Mouse (Mus musculus) lung, embryonic 15.5 days (tissue): ENCODE data around the gene Ranbp3l. TPM values are rescaled to one million over a fixed set of nuclear protein-coding genes. Genes with fewer than 3 reads are reported as not detected.

Source experiments
- ATAC-seq: fragments of 200-750 bp; cut with Nextera tagmentation; 2 replicates; pipeline ENCODE4 v1.8.0; 2017; ENCODE audit warnings: moderate number of reproducible peaks, borderline replicate concordance; ENCODE audit not compliant: low FRiP score, low TSS enrichment; ENCODE audit errors: extremely low read depth
- H3K27ac ChIP-seq: fragments of 300-500 bp; sonication (generic); 2 replicates; pipeline ENCODE4 v1.5.1; 2015; ENCODE audit warnings: moderate library complexity, mild to moderate bottlenecking, inconsistent platforms
- H3K27me3 ChIP-seq: fragments of 300-500 bp; sonication (generic); 2 replicates; pipeline ENCODE4 v1.6.1; 2015; ENCODE audit warnings: inconsistent platforms
- H3K36me3 ChIP-seq: fragments of 300-500 bp; sonication (generic); 2 replicates; pipeline ENCODE4 v1.6.1; 2015; ENCODE audit warnings: inconsistent platforms
- H3K4me1 ChIP-seq: fragments of 300-500 bp; sonication (generic); 2 replicates; pipeline ENCODE4 v1.6.1; 2015; ENCODE audit warnings: inconsistent platforms
- H3K4me2 ChIP-seq: fragments of 300-500 bp; sonication (generic); 2 replicates; pipeline ENCODE4 v1.6.1; 2015; ENCODE audit warnings: inconsistent platforms, mild to moderate bottlenecking, moderate library complexity
- H3K4me3 ChIP-seq: fragments of 300-500 bp; sonication (generic); 2 replicates; pipeline ENCODE4 v1.5.1; 2015; ENCODE audit warnings: mild to moderate bottlenecking, inconsistent platforms
- H3K9ac ChIP-seq: fragments of 300-500 bp; sonication (generic); 2 replicates; pipeline ENCODE4 v1.6.1; 2015; ENCODE audit warnings: inconsistent platforms
- H3K9me3 ChIP-seq: fragments of 300-500 bp; sonication (generic); 2 replicates; pipeline ENCODE4 v1.6.1; 2016; ENCODE audit warnings: inconsistent platforms
- WGBS: fragments of 180-500 bp; shearing (Covaris S2); methylation state at CpG from one replicate; pipeline ENCODE4 v1.1.7; 2015; 5-methylcytosine and 5-hydroxymethylcytosine counted together
- polyA plus RNA-seq: library from polyadenylated mRNA; unstranded; fragments of >200 nt; fragmentation: Nextera tagmentation; extraction: Ambion mirVana; gene quantifications from 2 replicates; pipeline ENCODE4 v1.2.1, GENCODE M21; 2015

The Ranbp3l gene
- 0.49 and 0.58 TPM in 2 replicates for polyA plus RNA-seq

DNA sequence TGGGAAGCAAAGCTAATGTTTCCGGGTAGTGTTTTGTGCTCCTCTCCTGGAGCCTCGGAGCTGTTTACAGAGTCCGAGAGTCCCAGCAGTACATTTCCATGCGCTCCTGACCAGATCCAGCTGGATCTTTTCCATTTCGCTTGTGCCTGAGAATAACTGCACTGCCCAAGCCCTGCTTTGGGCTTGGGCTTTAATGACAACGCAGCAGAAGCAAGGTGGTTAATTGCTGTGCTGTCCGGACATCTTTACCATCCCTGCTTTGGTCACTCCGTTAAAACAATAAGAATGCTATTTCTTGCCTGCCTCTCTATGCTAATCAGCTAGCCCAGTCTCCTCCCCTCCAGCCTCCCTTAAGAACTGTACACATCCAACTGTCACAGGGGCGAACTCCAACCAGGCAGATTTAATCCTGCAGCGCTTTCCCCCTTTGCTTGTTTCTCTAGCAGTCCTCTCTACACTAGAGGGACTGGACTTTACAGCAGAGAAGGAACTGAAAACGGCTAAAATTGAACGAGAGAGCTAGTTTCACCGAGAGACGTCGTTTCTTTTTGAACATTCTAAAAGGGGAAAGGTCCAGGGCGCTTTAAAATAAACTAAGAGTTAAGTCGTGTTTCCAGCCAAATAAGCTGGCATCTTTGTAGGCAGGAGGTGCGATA is at the start of gene Ranbp3l:
Ranbp3l (plus strand) TSS at position 377 of the 656 bp plus-strand sequence.
- peak within 1 kb of the TSS; percentile 26 for H3K4me3 ChIP-seq
- H3K4me2 ChIP-seq = peak within 1 kb of the TSS; percentile 62
- H3K36me3 ChIP-seq = no peaks in the 10 kb centered on the region
- H3K4me1 ChIP-seq = peaks cover 15% of the 10 kb centered on the region
- peak; percentile 78 for ATAC-seq
- no peaks in the 10 kb centered on the region for H3K27me3 ChIP-seq
- H3K9ac ChIP-seq = no peak within 1 kb of the TSS
- H3K9me3 ChIP-seq = no peaks in the 10 kb centered on the region
- 21% methylated on average over 18 of the region's 18 CpGs for WGBS
- H3K27ac ChIP-seq = peak within 1 kb of the TSS; percentile 71

DNA sequence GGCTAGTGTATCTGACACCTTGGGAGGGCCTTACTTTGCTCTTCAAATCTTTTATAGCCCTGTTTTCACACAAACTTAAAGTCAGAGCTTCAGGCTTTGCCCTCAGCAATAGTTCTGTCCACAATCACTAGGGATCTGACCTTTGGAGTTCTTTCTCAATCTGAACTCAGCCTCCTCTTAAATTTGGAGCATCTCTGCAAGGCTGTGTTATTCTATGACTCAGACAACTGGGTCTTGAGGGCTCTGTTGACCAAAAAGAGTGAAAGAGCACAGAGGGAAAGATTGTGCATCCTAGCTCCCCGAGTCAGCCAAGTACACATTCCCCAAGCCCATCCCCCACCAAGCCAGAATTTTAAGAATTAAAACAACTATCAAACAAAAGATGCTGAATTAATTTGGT is 37.7 kb upstream of the Ranbp3l start:
- WGBS = 73% methylated on average over 1 of the region's 1 CpGs
- H3K4me3 ChIP-seq = no peak overlapping the region
- H3K27ac ChIP-seq = no peak overlapping the region
- no peaks in the 10 kb centered on the region for H3K9me3 ChIP-seq
- no peaks in the 10 kb centered on the region for H3K36me3 ChIP-seq
- H3K27me3 ChIP-seq = no peaks in the 10 kb centered on the region
- ATAC-seq = no peak
- no peak overlapping the region for H3K4me2 ChIP-seq
- no peaks in the 10 kb centered on the region for H3K4me1 ChIP-seq
- H3K9ac ChIP-seq = no peak overlapping the region

DNA sequence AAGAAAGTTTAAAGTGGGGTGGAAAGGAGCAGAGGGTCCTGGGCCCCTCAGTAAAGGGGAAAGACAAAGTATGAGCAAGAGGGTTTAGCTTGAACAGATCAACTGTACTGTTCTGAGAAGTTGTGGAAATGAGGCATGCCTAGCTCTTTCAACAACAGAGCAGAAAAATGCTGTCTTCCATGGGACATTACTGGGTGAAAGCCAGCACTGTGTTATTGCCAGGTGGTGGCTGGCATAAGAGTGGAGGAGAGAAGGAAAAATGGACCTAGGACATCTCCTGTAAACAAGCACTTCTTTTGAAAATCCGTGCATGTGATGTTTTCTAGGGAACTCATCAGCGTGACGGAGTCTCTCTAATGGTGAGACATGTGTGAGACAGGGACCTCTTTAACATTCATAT is 30.8 kb upstream of the Ranbp3l start:
- H3K4me3 ChIP-seq = no peak overlapping the region
- no peak overlapping the region for H3K9ac ChIP-seq
- ATAC-seq = no peak
- H3K27me3 ChIP-seq = no peaks in the 10 kb centered on the region
- H3K9me3 ChIP-seq = no peaks in the 10 kb centered on the region
- H3K36me3 ChIP-seq = no peaks in the 10 kb centered on the region
- WGBS = 71% methylated on average over 3 of the region's 3 CpGs
- H3K4me1 ChIP-seq = no peaks in the 10 kb centered on the region
- H3K4me2 ChIP-seq = no peak overlapping the region
- H3K27ac ChIP-seq = no peak overlapping the region

DNA sequence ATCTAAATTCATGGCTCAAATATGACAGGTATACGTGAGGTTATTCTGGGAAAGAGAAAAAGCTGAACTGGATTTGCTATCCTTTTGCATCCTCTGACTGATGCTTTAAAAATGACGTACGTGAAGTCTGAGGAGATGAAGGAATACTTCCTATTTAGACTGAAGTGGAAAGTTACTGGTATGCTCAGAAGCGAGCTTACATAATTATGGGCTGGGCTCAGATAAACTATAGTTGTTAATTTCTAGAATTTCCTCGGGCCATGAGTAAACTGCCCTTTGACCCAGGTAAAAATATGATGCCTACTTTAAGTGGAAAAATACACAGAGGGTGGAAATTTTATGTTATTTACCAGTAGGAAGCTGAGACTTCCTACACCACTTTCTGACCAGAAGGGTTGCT is 26.9 kb upstream of the Ranbp3l start:
- WGBS = 70% methylated on average over 5 of the region's 5 CpGs
- H3K27me3 ChIP-seq = no peaks in the 10 kb centered on the region
- H3K36me3 ChIP-seq = no peaks in the 10 kb centered on the region

DNA sequence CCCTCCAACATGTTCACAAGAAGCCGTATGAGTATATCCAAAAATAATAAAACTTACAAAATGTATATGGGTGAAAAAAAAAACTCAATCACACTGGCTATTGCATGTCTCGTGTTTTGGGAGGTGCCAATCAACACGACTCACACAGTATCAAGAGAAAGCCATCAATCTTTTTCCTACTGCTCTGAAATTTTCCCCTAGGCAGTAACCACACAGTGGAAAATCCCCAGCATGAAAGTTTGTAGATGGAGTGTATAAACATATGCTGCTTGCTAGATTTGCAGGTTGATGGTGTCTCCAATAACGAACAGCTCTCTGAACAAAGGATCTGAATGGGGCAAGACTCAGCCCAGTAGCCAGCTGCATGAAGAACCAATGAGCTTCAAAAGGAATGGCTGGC is 16.9 kb upstream of the Ranbp3l start:
- no peak overlapping the region for H3K4me3 ChIP-seq
- no peaks in the 10 kb centered on the region for H3K27me3 ChIP-seq
- no peak overlapping the region for H3K27ac ChIP-seq
- ATAC-seq = no peak
- no peak overlapping the region for H3K4me2 ChIP-seq
- no peaks in the 10 kb centered on the region for H3K9me3 ChIP-seq
- no peaks in the 10 kb centered on the region for H3K4me1 ChIP-seq
- H3K9ac ChIP-seq = no peak overlapping the region
- no peaks in the 10 kb centered on the region for H3K36me3 ChIP-seq
- WGBS = 57% methylated on average over 4 of the region's 4 CpGs

More for the DNA sequence above, 26.9 kb upstream of the Ranbp3l start:
- ATAC-seq = no peak
- H3K27ac ChIP-seq = no peak overlapping the region
- H3K4me3 ChIP-seq = no peak overlapping the region
- H3K4me2 ChIP-seq = no peak overlapping the region
- no peaks in the 10 kb centered on the region for H3K4me1 ChIP-seq
- no peaks in the 10 kb centered on the region for H3K9me3 ChIP-seq
- no peak overlapping the region for H3K9ac ChIP-seq

DNA sequence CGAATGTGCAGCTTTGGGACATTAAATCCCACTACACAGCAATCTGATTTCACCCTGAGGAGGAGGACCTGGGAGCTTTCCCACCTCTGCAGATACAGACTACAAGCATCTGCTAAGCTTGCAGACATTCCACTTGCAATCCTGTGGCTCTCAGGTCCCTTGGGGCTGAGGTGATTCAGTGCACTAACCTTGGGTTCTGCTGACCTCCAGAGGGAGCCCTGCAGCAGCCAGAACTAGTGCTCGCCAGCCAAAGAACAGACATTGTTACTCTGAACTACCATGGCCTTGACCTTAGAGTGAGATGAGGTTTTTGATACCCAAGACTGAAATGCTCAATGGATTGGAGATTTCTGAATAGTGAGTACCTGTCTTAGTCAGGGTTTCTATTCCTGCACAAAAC is 4.4 kb upstream of the Ranbp3l start:
- Histone ChIP-seq H3K27me3 (no peaks in the 10 kb centered on the region), H3K9me3 (no peaks in the 10 kb centered on the region), H3K9ac (no peak overlapping the region), H3K4me2 (no peak overlapping the region), H3K4me1 (peaks cover 8% of the 10 kb centered on the region), H3K36me3 (no peaks in the 10 kb centered on the region), H3K27ac (no peak overlapping the region), H3K4me3 (no peak overlapping the region)
- no peak for ATAC-seq
- 57% methylated on average over 2 of the region's 2 CpGs for WGBS

DNA sequence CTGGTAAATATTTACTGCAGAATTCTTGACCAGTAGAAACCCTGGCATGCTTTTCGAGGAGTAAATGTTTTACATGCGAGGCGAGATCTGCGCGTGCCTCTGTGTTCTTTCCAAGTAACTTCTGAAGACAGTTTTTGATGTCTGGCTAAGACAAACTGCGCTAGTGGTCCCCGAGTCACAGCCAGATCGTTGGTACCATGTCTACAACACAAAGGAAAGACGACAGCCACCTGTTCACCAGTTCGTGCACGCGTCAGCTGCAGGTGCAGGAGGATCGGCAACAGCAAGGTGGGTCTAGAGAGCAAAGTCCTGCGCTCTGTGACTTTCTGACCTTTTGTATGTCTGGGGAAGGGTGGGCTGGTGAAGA is 463 bp downstream of the Ranbp3l start:
- H3K4me1 ChIP-seq = peaks cover 15% of the 10 kb centered on the region
- H3K9ac ChIP-seq = no peak overlapping the region
- no peaks in the 10 kb centered on the region for H3K9me3 ChIP-seq
- H3K27me3 ChIP-seq = no peaks in the 10 kb centered on the region
- 0 out of 2 replicates have a peak overlapping the region, but pooled peaks have one; percentile 71 for H3K27ac ChIP-seq
- peak overlapping the region; percentile 62 for H3K4me2 ChIP-seq
- no peak; the same call in 1 of the 2 replicates for ATAC-seq
- peak overlapping the region; percentile 26 for H3K4me3 ChIP-seq
- no peaks in the 10 kb centered on the region for H3K36me3 ChIP-seq
- 40% methylated on average over 14 of the region's 14 CpGs for WGBS

DNA sequence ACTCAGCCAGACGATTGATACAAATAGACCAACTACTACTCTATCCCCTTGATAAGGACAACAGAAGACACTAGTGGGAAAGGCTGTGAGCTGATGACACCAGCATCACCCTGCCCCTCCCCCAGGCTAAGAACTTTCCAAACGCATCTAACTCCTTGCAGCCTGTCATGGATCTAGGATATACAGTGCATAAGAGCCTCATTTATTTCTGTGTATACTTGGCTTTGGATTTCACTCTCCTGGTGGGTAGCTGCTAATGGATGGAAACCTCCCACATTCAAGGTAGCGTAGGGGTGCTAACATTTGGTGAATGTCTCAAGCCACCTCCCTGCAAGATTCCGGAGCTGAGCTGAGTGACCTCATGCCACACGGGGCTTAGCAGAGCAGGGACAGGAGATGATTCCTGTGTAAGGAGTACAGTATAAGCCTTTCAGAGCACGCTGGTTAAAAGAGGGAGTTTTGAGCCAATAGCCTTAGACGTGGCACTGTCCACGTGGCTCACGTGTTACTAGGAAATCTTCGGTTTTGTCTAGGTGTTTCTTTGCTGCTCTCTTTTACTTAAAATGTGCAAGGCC is 1.4 kb downstream of the Ranbp3l start:
- Histone ChIP-seq H3K4me1 (peaks cover 15% of the 10 kb centered on the region), H3K4me3 (no peak overlapping the region), H3K27ac (no peak overlapping the region), H3K9ac (no peak overlapping the region), H3K27me3 (no peaks in the 10 kb centered on the region), H3K9me3 (no peaks in the 10 kb centered on the region), H3K36me3 (no peaks in the 10 kb centered on the region), H3K4me2 (no peak overlapping the region)
- no peak for ATAC-seq
- WGBS = 67% methylated on average over 10 of the region's 10 CpGs

DNA sequence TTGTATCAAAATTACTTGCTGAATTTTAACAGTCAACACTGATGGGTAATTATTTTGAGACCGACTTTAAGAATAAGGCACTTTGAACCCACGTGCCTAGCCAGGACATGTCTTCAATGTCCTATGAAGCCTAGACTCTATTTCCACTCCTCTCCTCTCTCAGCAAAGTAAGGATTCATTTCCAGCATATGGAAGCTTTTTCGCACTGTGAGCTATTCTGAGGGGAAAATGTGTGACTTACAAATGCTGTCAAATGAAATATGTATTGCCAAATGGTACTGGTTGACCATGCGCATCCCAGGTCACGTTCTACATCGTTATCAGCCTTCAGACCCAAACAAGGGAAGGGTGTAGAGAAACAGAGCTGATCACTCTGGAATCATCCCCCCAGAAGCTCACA is 23.5 kb downstream of the Ranbp3l start:
- no peaks in the 10 kb centered on the region for H3K9me3 ChIP-seq
- H3K4me2 ChIP-seq = no peak overlapping the region
- no peaks in the 10 kb centered on the region for H3K36me3 ChIP-seq
- no peaks in the 10 kb centered on the region for H3K27me3 ChIP-seq
- no peak overlapping the region for H3K27ac ChIP-seq
- no peak overlapping the region for H3K4me3 ChIP-seq
- ATAC-seq = no peak
- 84% methylated on average over 6 of the region's 6 CpGs for WGBS
- H3K9ac ChIP-seq = no peak overlapping the region
- no peaks in the 10 kb centered on the region for H3K4me1 ChIP-seq

DNA sequence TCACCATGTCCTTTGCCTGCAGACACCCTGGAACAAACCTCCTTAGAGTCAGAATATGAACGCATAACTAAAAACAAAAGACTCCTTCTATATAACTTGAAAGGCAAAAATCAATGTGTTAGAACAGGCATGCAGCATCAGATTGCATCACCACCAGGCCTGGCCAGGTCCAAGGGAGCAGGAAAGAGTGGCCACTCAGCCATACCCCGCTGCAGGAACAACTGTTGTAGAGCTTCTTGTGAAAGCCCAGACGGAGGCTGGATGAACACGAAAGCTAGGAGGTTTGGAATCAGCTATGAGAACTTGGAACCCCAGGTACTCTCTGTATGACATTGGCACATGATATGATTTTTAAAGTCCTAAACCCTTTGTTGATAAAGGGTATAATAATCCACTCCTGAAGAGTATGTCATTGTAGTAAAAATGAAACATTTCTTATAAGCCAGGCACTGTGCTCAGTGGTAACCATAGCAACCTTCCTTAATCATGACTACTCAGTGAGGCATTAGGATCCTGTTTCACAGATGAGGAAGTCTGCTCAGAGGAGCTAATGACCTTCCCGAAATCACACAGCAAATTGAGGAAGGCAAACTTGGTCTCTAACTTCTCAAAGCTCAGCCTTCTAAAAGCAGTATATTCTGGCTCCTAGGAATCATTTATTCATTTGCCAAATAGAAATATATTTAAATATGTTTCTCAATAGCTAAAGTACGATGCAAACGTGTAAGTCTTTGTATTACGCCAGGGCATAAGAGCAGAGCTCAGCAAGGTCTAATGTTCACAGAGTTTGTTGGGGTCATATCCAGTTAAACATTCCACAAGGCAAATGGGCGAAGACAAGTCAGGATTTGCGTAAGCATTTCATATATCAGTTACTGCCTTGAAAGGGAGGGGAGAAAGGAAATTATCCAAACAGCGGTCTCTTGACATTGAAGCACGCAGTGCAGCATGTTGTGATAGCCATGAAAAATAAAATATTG is 24.4 kb downstream of the Ranbp3l start:
- no peak for ATAC-seq
- 61% methylated on average over 12 of the region's 12 CpGs for WGBS
- Histone ChIP-seq H3K9ac (no peak overlapping the region), H3K4me1 (no peaks in the 10 kb centered on the region), H3K36me3 (no peaks in the 10 kb centered on the region), H3K4me3 (no peak overlapping the region), H3K27me3 (no peaks in the 10 kb centered on the region), H3K9me3 (no peaks in the 10 kb centered on the region), H3K4me2 (no peak overlapping the region), H3K27ac (no peak overlapping the region)

DNA sequence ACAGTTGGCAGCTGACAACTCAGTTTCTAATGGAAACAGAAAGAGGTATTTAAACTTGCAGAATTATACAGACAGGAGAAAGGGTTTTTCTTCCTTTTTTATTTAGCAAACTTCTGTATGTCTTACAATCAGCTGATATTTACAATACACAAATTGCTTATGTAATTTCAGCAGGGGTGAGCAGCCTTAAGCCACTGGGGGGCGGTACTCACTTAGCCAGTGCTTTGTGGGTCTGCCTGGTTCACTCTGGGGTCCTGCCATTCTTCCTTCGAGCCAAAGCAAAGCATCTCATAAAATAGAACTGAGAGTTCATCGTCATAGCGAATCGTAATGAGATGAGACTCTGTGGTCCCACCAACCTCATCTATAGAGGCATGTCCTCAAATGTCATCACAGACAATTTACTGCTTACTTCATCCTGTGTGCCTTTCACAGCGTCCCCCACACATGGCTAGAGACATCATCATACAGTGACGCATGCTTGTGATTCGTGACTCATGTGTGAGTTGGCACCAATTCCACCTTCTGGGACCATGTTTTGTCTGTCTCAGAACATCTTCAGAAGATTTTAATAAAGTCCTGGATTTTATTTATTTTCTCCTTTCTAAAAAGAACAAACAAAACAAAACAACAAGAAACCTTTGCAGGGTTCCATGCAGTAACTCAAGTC is 27.0 kb downstream of the Ranbp3l start:
- no peak overlapping the region for H3K4me2 ChIP-seq
- H3K9ac ChIP-seq = no peak overlapping the region
- H3K9me3 ChIP-seq = no peaks in the 10 kb centered on the region
- H3K27me3 ChIP-seq = no peaks in the 10 kb centered on the region
- ATAC-seq = no peak
- H3K36me3 ChIP-seq = no peaks in the 10 kb centered on the region
- H3K4me1 ChIP-seq = no peaks in the 10 kb centered on the region
- no peak overlapping the region for H3K4me3 ChIP-seq
- WGBS = 70% methylated on average over 8 of the region's 8 CpGs
- no peak overlapping the region for H3K27ac ChIP-seq
